In the genomic region with DNA sequence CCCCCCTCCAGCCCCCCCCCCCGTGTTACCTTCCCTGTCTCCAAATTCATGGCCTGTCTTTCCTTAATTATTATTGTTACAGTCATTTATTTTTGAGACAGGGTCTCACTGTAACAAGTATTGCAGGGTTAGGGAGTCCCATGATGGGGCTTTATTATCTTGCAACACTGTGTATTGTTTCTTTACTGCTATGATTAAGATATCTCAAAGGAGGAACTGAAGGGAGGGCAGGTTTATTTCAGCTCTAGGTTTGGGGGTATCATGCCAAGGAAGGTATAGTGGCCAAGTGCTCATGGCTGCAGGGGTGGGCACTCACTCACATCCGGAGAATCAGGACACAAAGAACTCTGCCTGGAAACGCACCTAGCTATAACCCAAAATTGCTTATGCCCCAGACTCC, we compare ENCODE assay signal across 16 mouse cellular contexts.
"Had no signal": no experiment of that assay in that cellular context is flagged by ENCODE, and none has a peak within 500 bp of the region (broad histone marks: within the 10 kb centered on the region; RNA-seq: fewer than 3 reads in every experiment).

No protein-coding gene starts in this region.

- H3K36me3 ChIP-seq: neural tube, embryonic 13.5 days; neural tube, embryonic 15.5 days; stomach, embryonic 15.5 days had no signal

- H3K4me3 ChIP-seq: neural tube, embryonic 13.5 days; neural tube, embryonic 15.5 days; stomach, embryonic 15.5 days had no signal

- H3K4me2 ChIP-seq: neural tube, embryonic 13.5 days; neural tube, embryonic 15.5 days; stomach, embryonic 15.5 days had no signal

- H3K9me3 ChIP-seq: neural tube, embryonic 13.5 days; neural tube, embryonic 15.5 days; stomach, embryonic 15.5 days had no signal

- DNase-seq: retina, postnatal 1 day; right cerebral cortex, adult 18-20 months; right cerebral cortex, postnatal 14 days; right cerebral cortex, postnatal 25 days; right cerebral cortex, postnatal 4 days; spleen, adult 18-20 months; thymus, adult 18-20 months; thymus, adult 2 months; thymus, postnatal 14 days; thymus, postnatal 25 days; thymus, postnatal 36 days; thymus, postnatal 4 days had no signal

- H3K9ac ChIP-seq: neural tube, embryonic 13.5 days; neural tube, embryonic 15.5 days; stomach, embryonic 15.5 days had no signal

- H3K27ac ChIP-seq: neural tube, embryonic 13.5 days; neural tube, embryonic 15.5 days; stomach, embryonic 15.5 days; stomach, postnatal 0 days had no signal

- H3K4me1 ChIP-seq: stomach, embryonic 15.5 days had no signal

- H3K27me3 ChIP-seq: neural tube, embryonic 15.5 days; stomach, embryonic 15.5 days had no signal
